Mouse (Mus musculus): Measurements from ENCODE around the gene Mcrip2. TPM values are rescaled to one million over a fixed set of nuclear protein-coding genes. Genes with fewer than 3 reads are reported as not detected.

The Mcrip2 gene
- total and polyA plus RNA-seq, 2 experiments from 2014 or later, result 202 to 357 TPM

DNA sequence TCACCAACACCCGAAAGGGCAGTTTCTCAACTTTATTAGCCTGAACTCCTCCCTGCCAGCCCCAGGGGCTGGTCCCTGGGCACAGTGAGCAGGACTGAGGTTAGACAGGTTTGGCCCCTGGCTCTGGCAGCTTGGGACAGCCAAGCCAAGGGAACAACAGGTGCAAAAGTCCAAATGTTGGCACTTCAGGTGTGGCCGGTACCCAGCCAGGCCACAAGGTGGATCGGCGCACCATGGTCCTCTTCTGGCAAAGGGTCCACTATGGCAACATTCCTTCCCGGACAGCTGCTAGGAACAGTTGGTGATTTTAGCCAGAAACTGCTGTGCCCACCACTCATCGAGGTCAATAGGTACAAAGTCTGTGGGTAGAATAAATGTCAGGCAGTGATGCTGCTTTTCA is 4.9 kb downstream of the Mcrip2 start:
- H3K9ac ChIP-seq (replicated peaks; ENCODE audit: low read depth, low read length), result no peak overlapping the region
- no peaks in the 10 kb centered on the region for H3K27me3 ChIP-seq (ENCODE audit: control insufficient read depth, insufficient read depth, low read length)
- no peak for DNase-seq (ENCODE audit: low spot score)
- whole genome bisulfite sequencing, result 88% methylated on average over 6 of the region's 6 CpGs
- H3K4me3 ChIP-seq (ENCODE audit: low read depth, low read length), result no peak overlapping the region
- ATAC-seq (ENCODE audit: insufficient read depth, low read depth), result no peak
- peaks cover 17% of the 10 kb centered on the region for H3K36me3 ChIP-seq (replicated peaks; ENCODE audit: control insufficient read depth, insufficient read depth, low read length)
- H3K4me2 ChIP-seq (ENCODE audit: low read depth, low read length), result no peak overlapping the region
- no peak overlapping the region for H3K27ac ChIP-seq (ENCODE audit: low read depth)
- H3K9me3 ChIP-seq (replicated peaks; ENCODE audit: control insufficient read depth, low read length), result no peaks in the 10 kb centered on the region
- TF ChIP-seq EP300 (IDR thresholded peaks at IDR 0.05; ENCODE audit: low read depth), result no peak
- TF ChIP-seq CTCF (IDR thresholded peaks at IDR 0.05; ENCODE audit: low read depth), result no peak
- H3K4me1 ChIP-seq (ENCODE audit: control insufficient read depth, insufficient read depth), result peaks cover 21% of the 10 kb centered on the region

DNA sequence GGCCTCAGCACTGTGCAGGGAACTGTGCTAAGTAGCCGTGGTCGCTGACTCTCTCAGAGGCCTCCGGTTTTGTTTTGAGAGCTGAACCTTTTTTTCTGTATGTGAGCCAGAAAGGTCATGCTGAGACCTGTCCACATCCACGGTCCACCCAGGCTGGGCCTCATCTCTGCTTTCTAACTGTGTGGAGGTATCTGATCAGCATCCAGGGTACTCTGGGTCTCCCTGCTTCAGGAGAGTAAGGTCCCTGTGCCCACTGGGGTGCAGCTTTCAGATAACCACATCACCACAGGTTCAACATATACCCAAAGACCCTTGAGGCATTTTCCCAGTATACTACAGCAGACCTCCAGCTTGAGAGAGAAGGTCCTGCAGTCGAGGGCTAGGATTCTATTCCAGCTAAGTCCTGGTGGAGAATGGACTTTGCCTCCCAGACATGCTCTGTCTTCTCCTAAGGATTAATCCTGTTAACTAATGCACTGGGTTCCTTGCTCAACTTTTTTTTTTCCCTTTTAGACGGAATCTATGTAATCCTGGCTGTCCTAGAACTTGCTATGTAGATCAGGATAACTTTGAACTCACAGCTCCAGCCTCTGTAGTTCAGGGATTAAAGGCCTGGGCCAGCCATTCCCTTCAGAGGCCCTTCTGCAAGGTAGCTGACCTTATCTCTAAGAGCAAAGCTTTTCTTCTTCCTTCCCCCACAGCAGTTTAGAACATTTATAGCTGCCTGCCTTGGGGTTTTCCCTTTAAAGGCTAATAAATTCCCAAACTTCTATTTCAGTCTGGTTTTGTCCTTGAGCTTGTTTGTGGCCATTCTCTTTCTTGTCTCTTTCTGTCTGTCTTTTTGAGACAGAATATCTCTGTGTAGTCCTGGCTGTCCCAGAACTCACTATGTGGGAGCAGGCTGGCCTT is 6.6 kb downstream of the Mcrip2 start:
- peaks cover 21% of the 10 kb centered on the region for H3K4me1 ChIP-seq (ENCODE audit: control insufficient read depth, insufficient read depth)
- H3K27me3 ChIP-seq (ENCODE audit: control insufficient read depth, insufficient read depth, low read length), result no peaks in the 10 kb centered on the region
- H3K4me3 ChIP-seq (ENCODE audit: low read depth, low read length), result peak overlapping the region; percentile 55
- no peaks in the 10 kb centered on the region for H3K9me3 ChIP-seq (replicated peaks; ENCODE audit: control insufficient read depth, low read length)
- DNase-seq (ENCODE audit: low spot score), result no peak
- 9% methylated on average over 6 of the region's 6 CpGs for WGBS
- TF ChIP-seq CTCF (IDR thresholded peaks at IDR 0.05; ENCODE audit: low read depth) (no peak), EP300 (IDR thresholded peaks at IDR 0.05; ENCODE audit: low read depth) (no peak)
- peak overlapping the region; percentile 40 for H3K9ac ChIP-seq (replicated peaks; ENCODE audit: low read depth, low read length)
- no peak for ATAC-seq (ENCODE audit: insufficient read depth, low read depth)
- peak overlapping the region; percentile 61 for H3K27ac ChIP-seq (ENCODE audit: low read depth)
- H3K36me3 ChIP-seq (replicated peaks; ENCODE audit: control insufficient read depth, insufficient read depth, low read length), result peaks cover 17% of the 10 kb centered on the region
- H3K4me2 ChIP-seq (ENCODE audit: low read depth, low read length), result peak overlapping the region; percentile 78

DNA sequence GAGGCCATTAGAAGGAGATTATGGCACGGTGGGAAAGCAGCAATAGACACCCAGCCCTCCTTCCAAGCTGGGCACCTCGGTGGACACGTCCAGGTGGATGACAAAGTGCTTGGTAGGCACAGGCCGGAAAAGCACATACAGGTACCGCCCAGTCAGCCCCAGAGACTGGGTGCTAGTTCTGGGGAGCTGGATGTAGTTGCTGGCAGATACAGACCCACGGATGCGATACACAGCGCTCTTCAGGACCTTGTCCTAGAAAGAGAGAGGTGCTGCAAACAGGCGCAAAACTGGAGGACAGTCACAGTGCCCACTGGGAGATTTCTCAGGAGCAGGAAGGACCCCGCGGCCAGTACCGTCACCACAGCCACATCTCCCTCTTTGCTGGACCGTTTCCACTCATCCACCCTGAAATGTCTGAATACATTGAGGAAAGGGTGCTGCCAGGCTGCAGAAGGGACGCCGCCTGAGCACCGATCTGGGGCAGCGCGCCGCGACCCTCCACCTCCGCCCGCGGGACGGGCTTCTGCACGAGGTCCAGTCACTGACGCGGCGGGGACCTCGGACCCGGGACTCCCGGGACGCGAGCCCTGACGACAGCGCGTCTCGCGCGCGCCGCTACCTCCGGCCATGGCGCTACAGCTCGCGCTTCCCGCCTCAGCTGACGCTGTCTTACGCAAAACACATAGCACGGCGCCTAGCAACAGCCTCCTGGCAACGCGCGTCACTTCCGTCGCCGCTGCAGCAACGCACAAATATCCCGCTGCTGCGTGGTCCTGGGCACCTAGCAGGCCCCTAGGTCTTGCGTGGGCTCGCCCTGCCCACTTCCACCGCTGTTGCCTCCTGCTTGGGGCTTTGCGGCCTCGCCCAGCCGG is 7.5 kb downstream of the Mcrip2 start, which contains the start of gene Wdr90:
Gene Wdr90 (minus strand): TSS at position 670 of the 872 bp plus-strand sequence.
- peak within 1 kb of the TSS; percentile 61 for H3K27ac ChIP-seq (ENCODE audit: low read depth)
- peak within 1 kb of the TSS; percentile 78 for H3K4me2 ChIP-seq (ENCODE audit: low read depth, low read length)
- WGBS, result 3% methylated on average over 65 of the region's 65 CpGs
- ATAC-seq (ENCODE audit: insufficient read depth, low read depth), result peak; percentile 93
- peak within 1 kb of the TSS; percentile 55 for H3K4me3 ChIP-seq (ENCODE audit: low read depth, low read length)
- H3K27me3 ChIP-seq (ENCODE audit: control insufficient read depth, insufficient read depth, low read length), result no peaks in the 10 kb centered on the region
- no peaks in the 10 kb centered on the region for H3K9me3 ChIP-seq (replicated peaks; ENCODE audit: control insufficient read depth, low read length)
- H3K4me1 ChIP-seq (ENCODE audit: control insufficient read depth, insufficient read depth), result peaks cover 12% of the 10 kb centered on the region
- peak within 1 kb of the TSS; percentile 50 for H3K9ac ChIP-seq (replicated peaks; ENCODE audit: low read depth, low read length)
- DNase-seq (ENCODE audit: low spot score), result peak; percentile 90
- peaks cover 17% of the 10 kb centered on the region for H3K36me3 ChIP-seq (replicated peaks; ENCODE audit: control insufficient read depth, insufficient read depth, low read length)
- TF ChIP-seq EP300 (IDR thresholded peaks at IDR 0.05; ENCODE audit: low read depth) (no peak), CTCF (IDR thresholded peaks at IDR 0.05; ENCODE audit: low read depth) (no peak)

DNA sequence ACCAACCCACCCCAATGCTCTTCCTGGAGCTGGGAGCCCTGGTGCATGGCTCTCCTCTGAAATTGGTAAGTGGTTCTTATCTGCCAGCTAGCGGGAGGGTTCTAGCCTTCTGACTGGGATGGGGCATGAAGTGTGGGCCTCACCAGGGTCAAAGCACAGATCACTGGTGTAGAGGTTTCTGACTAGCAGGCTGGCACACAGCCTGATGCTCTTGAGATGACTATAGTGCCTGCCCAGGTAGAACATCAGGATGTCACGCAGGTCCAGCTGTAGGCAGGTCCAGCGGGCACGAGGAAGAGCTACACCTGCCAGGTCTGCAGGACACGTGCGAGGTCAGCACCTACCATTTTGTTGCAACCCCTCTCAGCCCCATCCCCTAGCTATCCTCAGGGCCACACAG is 8.3 kb downstream of the Mcrip2 start:
- H3K27ac ChIP-seq (ENCODE audit: low read depth), result no peak overlapping the region
- no peak for DNase-seq (ENCODE audit: low spot score)
- 84% methylated on average over 6 of the region's 6 CpGs for whole genome bisulfite sequencing
- H3K4me2 ChIP-seq (ENCODE audit: low read depth, low read length), result no peak overlapping the region
- no peaks in the 10 kb centered on the region for H3K9me3 ChIP-seq (replicated peaks; ENCODE audit: control insufficient read depth, low read length)
- peaks cover 9% of the 10 kb centered on the region for H3K4me1 ChIP-seq (ENCODE audit: control insufficient read depth, insufficient read depth)
- no peak for TF ChIP-seq CTCF (IDR thresholded peaks at IDR 0.05; ENCODE audit: low read depth)
- no peaks in the 10 kb centered on the region for H3K27me3 ChIP-seq (ENCODE audit: control insufficient read depth, insufficient read depth, low read length)
- H3K9ac ChIP-seq (replicated peaks; ENCODE audit: low read depth, low read length), result no peak overlapping the region
- H3K36me3 ChIP-seq (replicated peaks; ENCODE audit: control insufficient read depth, insufficient read depth, low read length), result peaks cover 17% of the 10 kb centered on the region
- ATAC-seq (ENCODE audit: insufficient read depth, low read depth), result no peak
- H3K4me3 ChIP-seq (ENCODE audit: low read depth, low read length), result no peak overlapping the region

DNA sequence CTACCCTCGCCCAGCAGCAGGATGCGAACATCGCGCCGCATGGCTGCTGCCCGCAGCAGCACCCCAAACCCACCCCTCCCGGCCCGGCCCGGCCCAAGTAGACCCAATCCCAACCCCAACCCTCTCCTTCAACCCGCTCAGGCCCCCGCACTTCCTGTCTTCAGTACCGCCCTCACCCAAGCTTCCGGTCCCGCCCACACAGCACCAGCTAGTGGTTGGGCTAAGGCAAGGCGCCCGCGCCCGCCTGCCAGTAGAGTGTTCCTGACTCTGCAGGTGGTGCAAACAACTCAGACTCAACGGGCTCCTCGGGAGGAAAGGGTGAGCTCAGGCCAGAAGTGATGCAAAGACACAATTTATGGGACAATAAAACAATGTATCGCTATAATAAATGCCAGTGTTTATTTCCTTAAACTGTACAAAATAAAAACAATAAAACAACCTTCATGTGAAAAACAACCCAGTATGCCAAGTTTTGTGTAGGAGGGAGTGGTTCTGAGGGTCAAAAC is 24.1 kb downstream of the Mcrip2 start, which contains the start of gene Rhot2:
Gene Rhot2 (minus strand): TSS at position 456 of the 506 bp plus-strand sequence.
- 1% methylated on average over 21 of the region's 21 CpGs for WGBS
- H3K4me1 ChIP-seq (ENCODE audit: control insufficient read depth, insufficient read depth), result peaks cover 12% of the 10 kb centered on the region; the same call in 1 of the 2 replicates
- H3K27ac ChIP-seq (ENCODE audit: low read depth), result peak within 1 kb of the TSS; percentile 93
- peak; percentile 92 for DNase-seq (ENCODE audit: low spot score)
- no peaks in the 10 kb centered on the region for H3K9me3 ChIP-seq (replicated peaks; ENCODE audit: control insufficient read depth, low read length)
- peak within 1 kb of the TSS; percentile 93 for H3K4me2 ChIP-seq (ENCODE audit: low read depth, low read length)
- H3K4me3 ChIP-seq (ENCODE audit: low read depth, low read length), result peak within 1 kb of the TSS; percentile 80
- H3K36me3 ChIP-seq (replicated peaks; ENCODE audit: control insufficient read depth, insufficient read depth, low read length), result peaks cover 38% of the 10 kb centered on the region
- peak; percentile 74 for TF ChIP-seq CTCF (IDR thresholded peaks at IDR 0.05; ENCODE audit: low read depth)
- peak; percentile 71 for TF ChIP-seq EP300 (IDR thresholded peaks at IDR 0.05; ENCODE audit: low read depth)
- H3K9ac ChIP-seq (replicated peaks; ENCODE audit: low read depth, low read length), result peak within 1 kb of the TSS; percentile 84
- peak; percentile 95 for ATAC-seq (ENCODE audit: insufficient read depth, low read depth)
- no peaks in the 10 kb centered on the region for H3K27me3 ChIP-seq (ENCODE audit: control insufficient read depth, insufficient read depth, low read length)

Measured in heart, postnatal 0 days (tissue).